Mouse (Mus musculus) midbrain, embryonic 14.5 days (tissue): ENCODE results near the gene Calcb. TPM values are rescaled to one million over a fixed set of nuclear protein-coding genes. Genes with fewer than 3 reads are reported as not detected.

Source experiments
- ATAC-seq: fragments of 200-750 bp; cut with Nextera tagmentation; 2 replicates; pipeline ENCODE4 v1.8.0; 2017; ENCODE audit warnings: moderate number of reproducible peaks, moderate library complexity; ENCODE audit not compliant: low FRiP score, low TSS enrichment
- DNase-seq: peaks from one replicate; pipeline ENCODE4 v3.0.0-alpha.2; 2015
- H3K27ac ChIP-seq: fragments of 300-500 bp; sonication (generic); replicated peaks from 2 replicates; pipeline ENCODE4 v1.5.1; 2014; ENCODE audit warnings: mild to moderate bottlenecking, low read depth, low read length, moderate library complexity
- H3K27me3 ChIP-seq: fragments of 300-500 bp; sonication (generic); 2 replicates; pipeline ENCODE4 v1.6.1; 2014; ENCODE audit warnings: low read length, control low read depth, mixed read lengths; ENCODE audit not compliant: control insufficient read depth, insufficient read depth
- H3K36me3 ChIP-seq: fragments of 300-500 bp; sonication (generic); 2 replicates; pipeline ENCODE4 v1.6.1; 2014; ENCODE audit warnings: low read length, control low read depth; ENCODE audit not compliant: control insufficient read depth, insufficient read depth
- H3K4me1 ChIP-seq: fragments of 300-500 bp; sonication (generic); 2 replicates; pipeline ENCODE4 v1.6.1; 2014; ENCODE audit warnings: mild to moderate bottlenecking, antibody characterized with exemption, low read length, control low read depth; ENCODE audit not compliant: control insufficient read depth, insufficient read depth
- H3K4me2 ChIP-seq: fragments of 300-500 bp; sonication (generic); 2 replicates; pipeline ENCODE4 v1.6.1; 2014; ENCODE audit warnings: mild to moderate bottlenecking, low read length, moderate library complexity
- H3K4me3 ChIP-seq: fragments of 300-500 bp; sonication (generic); replicated peaks from 2 replicates; pipeline ENCODE4 v1.5.1; 2014; ENCODE audit warnings: low read depth, low read length
- H3K9ac ChIP-seq: fragments of 300-500 bp; sonication (generic); replicated peaks from 2 replicates; pipeline ENCODE4 v1.6.1; 2014; ENCODE audit warnings: mild to moderate bottlenecking, low read length, moderate library complexity
- H3K9me3 ChIP-seq: fragments of 300-500 bp; sonication (generic); 2 replicates; pipeline ENCODE4 v1.6.1; 2016; ENCODE audit warnings: low read length, control low read depth, mixed read lengths; ENCODE audit not compliant: control insufficient read depth
- WGBS: fragments of 180-500 bp; shearing (Covaris S2); extraction: QIAGEN DNeasy Blood & Tissue Kit; methylation state at CpG from one replicate; pipeline ENCODE4 v1.1.7; 2014; 5-methylcytosine and 5-hydroxymethylcytosine counted together
- polyA plus RNA-seq: library from polyadenylated mRNA; unstranded; fragments of >200 nt; fragmentation: Nextera tagmentation; extraction: Ambion mirVana; gene quantifications from 2 replicates; pipeline ENCODE4 v1.2.1, GENCODE M21; 2014

Gene Calcb
- polyA plus RNA-seq, 1 experiment from 2014 or later: not detected

DNA sequence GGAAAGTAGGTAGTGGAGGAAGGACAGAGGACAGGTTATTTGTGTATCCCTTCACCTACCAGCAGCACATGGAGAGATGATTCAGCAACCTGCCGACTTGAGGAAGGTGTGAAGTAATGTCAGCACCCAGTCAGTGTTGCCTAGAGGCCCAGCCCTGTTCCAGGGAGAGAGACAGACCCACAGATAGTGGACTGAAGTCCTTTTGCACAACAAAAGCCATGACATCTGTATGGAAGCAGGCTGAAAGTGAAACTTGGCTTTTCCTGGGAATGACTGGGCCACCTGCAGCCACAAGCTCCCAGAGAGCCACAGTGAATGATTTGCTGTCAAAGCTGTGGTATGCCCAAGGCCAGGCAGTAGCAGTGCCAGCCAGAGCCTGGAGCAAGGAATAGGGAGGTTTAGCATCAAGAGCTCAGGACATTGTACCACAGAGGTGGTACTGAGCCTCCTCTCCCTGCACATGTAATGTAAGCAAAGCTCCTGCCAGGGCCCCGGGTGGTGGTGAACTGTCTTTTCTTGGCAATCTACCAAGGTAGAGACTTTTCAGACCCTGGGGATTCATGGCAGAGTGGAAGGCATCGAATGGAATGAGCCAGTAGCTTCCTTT lies 26.3 kb downstream of the Calcb start:
- Histone ChIP-seq H3K9me3 (no peaks in the 10 kb centered on the region), H3K9ac (no peak overlapping the region), H3K27ac (no peak overlapping the region), H3K4me1 (no peaks in the 10 kb centered on the region), H3K36me3 (no peaks in the 10 kb centered on the region), H3K4me2 (peak overlapping the region; percentile 74), H3K4me3 (no peak overlapping the region), H3K27me3 (no peaks in the 10 kb centered on the region; the same call in 1 of the 2 replicates)
- DNase-seq (peak; percentile 19), ATAC-seq (no peak)
- 57% methylated on average over 3 of the region's 3 CpGs for WGBS

DNA sequence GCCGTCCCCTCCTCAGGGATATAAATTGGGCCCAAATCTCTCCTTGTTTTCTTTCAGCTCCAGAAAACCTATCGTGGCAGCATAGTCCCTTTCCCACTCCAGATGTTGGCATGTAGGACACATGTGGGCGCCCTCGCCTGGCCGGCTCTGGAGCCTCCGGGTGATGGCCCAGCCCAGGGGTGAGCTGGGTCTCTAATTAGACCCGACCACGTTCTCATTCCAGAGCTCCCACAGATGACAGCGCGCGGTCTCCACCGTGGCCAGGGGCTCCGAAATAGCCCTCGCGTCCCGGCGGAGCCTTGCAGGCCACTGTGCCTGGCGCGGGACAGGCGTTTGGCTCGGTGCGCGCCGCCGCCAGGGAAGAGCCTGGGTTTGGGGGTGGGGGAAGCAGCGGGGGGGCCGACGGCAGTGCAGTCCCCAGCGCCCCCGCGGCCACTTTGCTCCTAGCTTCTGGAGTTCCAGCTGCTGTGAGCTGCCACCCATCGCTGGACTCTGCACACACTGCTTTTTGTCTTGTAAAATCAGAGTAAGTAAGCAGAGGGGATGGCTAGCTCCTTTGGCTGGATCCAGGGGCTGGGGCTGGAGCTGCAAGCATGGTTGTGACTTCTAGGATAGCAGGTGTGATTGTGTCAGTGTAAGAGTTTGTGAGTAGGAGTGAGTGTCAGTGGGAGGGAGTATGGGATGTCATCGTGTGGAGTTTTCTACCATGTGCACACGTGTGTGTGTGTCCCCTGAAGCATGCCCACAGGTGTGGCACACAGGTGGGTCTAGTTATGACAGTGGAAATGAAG lies 27.2 kb downstream of the Calcb start:
- no peaks in the 10 kb centered on the region; the same call in 1 of the 2 replicates for H3K27me3 ChIP-seq
- H3K27ac ChIP-seq: no peak overlapping the region
- H3K4me2 ChIP-seq: peak overlapping the region; percentile 74
- no peaks in the 10 kb centered on the region for H3K4me1 ChIP-seq
- 5% methylated on average over 34 of the region's 34 CpGs for WGBS
- H3K36me3 ChIP-seq: no peaks in the 10 kb centered on the region
- H3K4me3 ChIP-seq: peak overlapping the region; percentile 36
- peak overlapping the region; percentile 52 for H3K9ac ChIP-seq
- DNase-seq (peak; percentile 62), ATAC-seq (peak; percentile 37; the same call in 1 of the 2 replicates)
- H3K9me3 ChIP-seq: no peaks in the 10 kb centered on the region

DNA sequence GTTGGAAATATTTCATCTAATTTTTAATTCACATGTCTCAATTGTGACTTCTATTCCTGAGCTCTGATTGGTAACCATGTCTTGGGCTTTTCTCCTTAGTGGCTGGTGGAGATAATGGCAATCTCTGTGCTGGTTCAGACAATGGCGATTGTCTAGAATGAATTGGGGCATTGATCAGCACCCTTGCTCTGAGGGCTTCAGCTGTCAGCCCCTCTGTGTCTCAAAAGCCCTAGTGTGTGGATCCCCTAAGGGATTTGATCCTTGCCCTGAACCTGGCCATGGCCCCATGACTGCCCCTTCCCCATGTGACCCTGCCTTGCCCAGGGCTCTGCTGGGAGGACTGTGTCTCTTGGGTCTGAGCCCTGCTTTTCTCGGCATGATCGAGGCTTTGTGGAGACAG lies 29.2 kb downstream of the Calcb start:
- Histone ChIP-seq H3K9me3 (no peaks in the 10 kb centered on the region), H3K4me1 (no peaks in the 10 kb centered on the region), H3K27ac (no peak overlapping the region), H3K9ac (no peak overlapping the region), H3K4me2 (no peak overlapping the region), H3K27me3 (no peaks in the 10 kb centered on the region; the same call in 1 of the 2 replicates), H3K4me3 (no peak overlapping the region), H3K36me3 (no peaks in the 10 kb centered on the region)
- no peak for DNase-seq
- WGBS: 55% methylated on average over 3 of the region's 3 CpGs
- ATAC-seq: no peak

DNA sequence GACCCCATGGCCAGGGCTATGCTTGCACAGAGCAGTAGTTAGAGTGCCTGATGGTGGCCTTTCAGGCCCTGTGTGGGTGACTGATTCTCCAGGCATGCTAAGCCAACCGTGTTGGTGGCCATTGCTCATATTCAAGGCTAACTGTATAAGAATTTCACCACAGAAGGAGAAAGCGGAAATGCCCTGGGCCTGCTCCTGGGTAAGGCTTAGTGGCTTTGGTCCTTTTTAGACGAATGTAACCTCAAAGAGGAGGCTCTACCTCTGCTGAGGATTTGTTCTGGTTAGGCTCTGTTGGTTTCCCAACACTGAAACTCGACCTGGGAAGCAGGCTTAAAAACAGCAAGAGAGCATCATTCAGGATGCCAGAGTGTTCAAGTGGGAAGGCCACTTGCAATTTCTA lies 29.8 kb downstream of the Calcb start:
- 51% methylated on average over 4 of the region's 4 CpGs for WGBS
- no peak overlapping the region for H3K9ac ChIP-seq
- H3K27me3 ChIP-seq: no peaks in the 10 kb centered on the region; the same call in 1 of the 2 replicates
- no peak overlapping the region for H3K4me3 ChIP-seq
- H3K27ac ChIP-seq: no peak overlapping the region
- no peaks in the 10 kb centered on the region for H3K36me3 ChIP-seq
- ATAC-seq: no peak
- no peak overlapping the region for H3K4me2 ChIP-seq
- no peaks in the 10 kb centered on the region for H3K9me3 ChIP-seq
- no peaks in the 10 kb centered on the region for H3K4me1 ChIP-seq
- no peak for DNase-seq

DNA sequence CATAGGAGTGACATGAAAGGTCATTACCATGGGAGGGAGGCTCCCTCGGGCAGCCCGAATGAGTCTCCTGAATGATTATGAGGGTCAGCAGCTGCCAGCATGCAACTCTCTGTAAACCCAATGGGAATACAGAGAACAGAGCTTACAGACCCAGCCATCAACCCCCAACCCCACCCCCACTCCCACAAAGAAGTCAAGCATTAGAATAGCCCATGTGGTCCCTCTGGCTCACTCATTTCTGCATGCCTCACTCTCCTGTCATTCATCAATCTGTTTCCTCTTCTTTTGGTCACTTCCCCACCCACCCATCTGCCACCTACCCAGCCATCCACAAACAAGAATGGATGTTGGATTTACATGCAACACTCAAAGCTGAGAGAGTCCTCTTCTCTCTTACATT lies 35.0 kb downstream of the Calcb start:
- no peak overlapping the region for H3K4me3 ChIP-seq
- H3K27ac ChIP-seq: no peak overlapping the region
- no peak for ATAC-seq
- H3K36me3 ChIP-seq: no peaks in the 10 kb centered on the region
- H3K4me2 ChIP-seq: no peak overlapping the region
- H3K9me3 ChIP-seq: no peaks in the 10 kb centered on the region
- no peaks in the 10 kb centered on the region for H3K27me3 ChIP-seq
- no peaks in the 10 kb centered on the region for H3K4me1 ChIP-seq
- no peak overlapping the region for H3K9ac ChIP-seq
- DNase-seq: no peak
- 61% methylated on average over 2 of the region's 2 CpGs for WGBS

DNA sequence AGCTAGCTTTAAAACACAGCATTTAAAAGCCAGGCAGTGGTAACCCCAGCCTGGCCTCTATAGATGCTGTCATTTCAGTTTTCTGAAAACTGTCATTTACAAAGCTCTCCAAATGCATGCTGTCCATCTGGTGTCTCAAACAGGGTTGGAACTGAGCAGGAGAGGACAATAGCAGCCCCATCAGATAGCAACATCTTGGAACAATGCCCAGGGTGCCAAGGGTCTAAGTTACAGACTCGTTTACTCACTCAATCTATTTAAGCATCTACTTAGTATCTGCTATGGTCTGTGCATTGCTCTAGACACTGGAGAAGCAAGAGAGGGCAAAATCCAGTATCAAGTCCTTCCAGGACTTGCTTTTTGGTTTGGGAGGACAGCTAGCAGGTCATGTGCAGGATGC lies 35.8 kb downstream of the Calcb start:
- Histone ChIP-seq H3K27me3 (no peaks in the 10 kb centered on the region), H3K36me3 (no peaks in the 10 kb centered on the region), H3K4me1 (no peaks in the 10 kb centered on the region), H3K4me2 (no peak overlapping the region), H3K9ac (no peak overlapping the region), H3K27ac (no peak overlapping the region), H3K9me3 (no peaks in the 10 kb centered on the region), H3K4me3 (no peak overlapping the region)
- DNase-seq: no peak
- 52% methylated on average over 1 of the region's 1 CpGs for WGBS
- ATAC-seq: no peak

DNA sequence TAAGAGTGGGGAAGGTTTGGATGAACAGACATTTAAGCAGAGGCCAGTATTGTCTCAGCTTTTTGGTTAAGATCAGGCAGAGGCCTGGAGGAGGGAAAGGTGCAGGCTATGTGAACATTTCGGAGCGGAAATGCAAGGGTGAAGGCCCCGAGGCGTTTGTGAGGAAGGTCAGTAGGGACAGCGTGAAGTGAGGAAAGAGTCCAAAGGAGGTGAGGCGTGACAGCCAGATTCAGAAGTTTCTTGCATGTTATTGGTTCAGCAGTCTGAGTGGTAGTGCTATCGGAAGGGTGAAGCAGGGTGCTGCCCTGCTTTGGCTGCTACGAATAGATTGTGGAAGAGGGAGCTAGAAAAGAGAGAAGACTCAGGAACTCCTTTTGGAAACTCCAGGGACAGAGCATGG lies 36.2 kb downstream of the Calcb start:
- H3K27ac ChIP-seq: no peak overlapping the region
- no peaks in the 10 kb centered on the region for H3K9me3 ChIP-seq
- H3K27me3 ChIP-seq: no peaks in the 10 kb centered on the region
- no peaks in the 10 kb centered on the region for H3K36me3 ChIP-seq
- no peak for DNase-seq
- no peak overlapping the region for H3K9ac ChIP-seq
- no peak for ATAC-seq
- H3K4me2 ChIP-seq: no peak overlapping the region
- H3K4me1 ChIP-seq: no peaks in the 10 kb centered on the region
- no peak overlapping the region for H3K4me3 ChIP-seq
- 91% methylated on average over 8 of the region's 8 CpGs for whole genome bisulfite sequencing

DNA sequence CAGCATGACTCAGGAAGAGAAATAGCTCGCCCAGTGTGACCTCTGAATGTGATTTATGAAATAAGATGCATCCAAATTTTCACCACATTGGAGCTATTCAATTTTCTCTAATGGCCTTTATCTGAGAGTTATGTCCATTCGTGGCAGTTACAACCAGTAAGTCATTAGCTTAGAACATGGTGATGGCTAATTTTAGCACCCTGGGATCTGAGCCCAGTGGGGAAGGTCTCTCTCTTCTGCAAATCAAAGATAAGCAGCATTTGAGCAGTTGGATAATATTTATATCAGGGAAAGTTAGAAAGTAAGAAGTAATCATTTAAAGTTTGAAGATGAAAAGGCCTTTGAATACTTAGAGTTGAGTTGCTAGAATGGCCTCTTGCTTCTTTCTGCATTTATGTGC lies 44.2 kb downstream of the Calcb start:
- Histone ChIP-seq H3K4me2 (no peak overlapping the region), H3K9ac (no peak overlapping the region), H3K27ac (no peak overlapping the region), H3K36me3 (no peaks in the 10 kb centered on the region), H3K27me3 (no peaks in the 10 kb centered on the region), H3K4me1 (no peaks in the 10 kb centered on the region), H3K9me3 (no peaks in the 10 kb centered on the region), H3K4me3 (no peak overlapping the region)
- WGBS: 76% methylated on average over 2 of the region's 2 CpGs
- DNase-seq (no peak), ATAC-seq (no peak)

DNA sequence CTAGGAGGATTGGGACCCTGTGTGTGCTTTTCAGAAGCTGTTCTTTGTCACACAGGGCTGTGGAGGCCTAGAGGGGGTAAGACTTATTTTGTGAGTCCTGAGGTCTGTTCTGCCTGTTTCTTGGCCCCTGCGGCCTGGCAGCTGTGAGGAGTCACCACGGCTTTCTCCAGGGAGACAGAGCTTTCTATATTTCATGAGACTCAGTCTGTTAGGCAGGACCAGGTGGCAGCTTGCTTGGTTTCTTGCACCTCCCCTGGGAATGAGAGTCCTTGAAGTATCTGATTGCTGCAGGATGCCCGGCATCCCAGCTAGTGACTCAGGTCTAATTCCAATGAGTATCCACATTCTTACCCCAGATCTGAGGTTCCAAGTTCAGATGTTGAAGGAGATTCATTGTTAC lies 46.8 kb downstream of the Calcb start:
- H3K4me2 ChIP-seq: no peak overlapping the region
- H3K4me1 ChIP-seq: no peaks in the 10 kb centered on the region
- no peak for ATAC-seq
- 78% methylated on average over 3 of the region's 3 CpGs for WGBS
- no peaks in the 10 kb centered on the region for H3K9me3 ChIP-seq
- no peak for DNase-seq
- H3K9ac ChIP-seq: no peak overlapping the region
- H3K27ac ChIP-seq: no peak overlapping the region
- H3K4me3 ChIP-seq: no peak overlapping the region
- no peaks in the 10 kb centered on the region for H3K36me3 ChIP-seq
- H3K27me3 ChIP-seq: no peaks in the 10 kb centered on the region
